Mouse (Mus musculus) adipocyte (in vitro differentiated cells): Measurements from ENCODE around the gene Acsm4.
"Not testable (repeated sequence)": the region's sequence is repeated elsewhere in the genome, so short reads cannot be mapped to it uniquely, and the experiment has no call there.

Source experiments
- DNase-seq: peaks from one replicate; pipeline ENCODE4 v3.0.0-alpha.2; 2016; ENCODE audit warnings: low spot score

Gene Acsm4

DNA sequence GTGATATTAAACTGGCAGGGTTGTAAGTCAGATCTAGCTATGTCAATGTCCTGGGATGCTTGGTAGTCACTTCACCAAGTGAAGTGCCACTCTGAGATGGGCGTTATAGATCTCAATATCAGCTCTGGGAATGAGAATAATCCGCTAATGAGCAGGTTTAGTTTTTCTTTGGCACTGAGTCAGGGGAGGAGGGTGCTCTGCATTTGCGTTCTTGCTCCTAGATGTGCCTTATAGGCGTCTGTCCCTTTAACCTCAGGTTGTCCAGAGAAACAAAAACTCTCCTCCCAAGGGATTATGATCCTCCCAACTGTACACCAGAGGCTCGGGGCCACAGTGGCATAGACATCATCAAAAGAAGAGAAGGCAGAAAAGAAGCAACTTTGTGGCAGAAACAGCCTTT is at the start of gene Acsm4:
Acsm4 (plus strand) TSS at position 301 of the 400 bp plus-strand sequence.
- DNase-seq = no peak

- no peak for DNase-seq
Measured at GRCm38 (mm10) chr7:119642307-119642706, 47.5 kb upstream of the Acsm4 start.

GRCm38 (mm10) chr7:119667893-119668292 is 21.9 kb upstream of the Acsm4 start:
- DNase-seq = no peak

- DNase-seq = no peak
Measured at GRCm38 (mm10) chr7:119670395-119670794, 19.4 kb upstream of the Acsm4 start.

DNA sequence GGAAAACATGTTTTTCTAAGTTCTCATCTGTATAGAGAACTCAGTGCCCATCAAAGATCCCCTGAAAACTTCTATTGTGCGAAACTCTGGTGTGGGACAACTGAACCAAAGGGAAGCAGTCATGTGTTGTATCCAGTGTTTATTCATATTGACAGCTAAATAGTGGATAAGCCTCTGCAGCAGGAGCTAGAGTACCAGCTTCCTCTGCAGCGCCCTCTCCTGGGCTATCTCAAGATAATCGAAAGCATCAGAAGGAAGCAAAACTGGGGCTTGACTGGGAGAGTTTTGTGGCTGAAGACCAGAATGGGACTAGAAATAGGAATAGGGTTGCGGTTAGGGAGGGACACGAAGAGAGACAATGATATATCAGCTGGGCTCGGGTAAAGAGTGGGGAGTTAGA is 18.9 kb upstream of the Acsm4 start:
- peak; percentile 27 for DNase-seq

GRCm38 (mm10) chr7:119673465-119673864 is 16.4 kb upstream of the Acsm4 start:
- DNase-seq = peak; percentile 70

- DNase-seq = no peak
Measured at GRCm38 (mm10) chr7:119680107-119680506, 9.7 kb upstream of the Acsm4 start.

DNA sequence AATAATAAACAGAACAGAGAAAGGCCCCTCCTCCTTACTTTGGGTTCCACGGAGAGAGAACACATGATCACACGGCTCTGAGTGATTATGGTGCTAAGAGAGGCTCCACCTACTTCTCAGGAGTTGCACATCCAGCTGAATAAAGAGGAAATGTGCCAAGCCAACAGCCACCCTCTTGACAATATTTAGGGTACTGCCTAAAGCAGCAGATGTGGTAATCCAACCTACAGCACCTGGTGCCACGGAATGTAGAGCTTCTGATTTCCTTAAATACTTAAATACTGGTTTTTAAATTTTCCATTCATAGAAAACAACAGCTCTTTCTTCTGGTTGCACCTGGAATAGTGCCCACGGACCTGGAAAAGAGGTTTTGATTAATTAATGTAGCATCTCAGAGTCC is 7.1 kb upstream of the Acsm4 start:
- DNase-seq = no peak

- no peak for DNase-seq
Measured at GRCm38 (mm10) chr7:119692302-119692701, 2.5 kb downstream of the Acsm4 start.

- no peak for DNase-seq
Measured at GRCm38 (mm10) chr7:119694926-119695325, 5.1 kb downstream of the Acsm4 start.

- DNase-seq = no peak
Measured at GRCm38 (mm10) chr7:119714111-119714510, 24.3 kb downstream of the Acsm4 start.

- peak; percentile 83 for DNase-seq
Measured at GRCm38 (mm10) chr7:119720253-119720946, 30.6 kb downstream of the Acsm4 start, which contains the start of gene Thumpd1. Gene Thumpd1, minus strand, starts transcription at chr7:119720798.

GRCm38 (mm10) chr7:119720947-119721310 is 31.1 kb downstream of the Acsm4 start:
- no peak for DNase-seq

- no peak for DNase-seq
Measured at GRCm38 (mm10) chr7:119727621-119728020, 37.8 kb downstream of the Acsm4 start.

- peak; percentile 51 for DNase-seq
Measured at GRCm38 (mm10) chr7:119731262-119731661, 41.4 kb downstream of the Acsm4 start.

DNA sequence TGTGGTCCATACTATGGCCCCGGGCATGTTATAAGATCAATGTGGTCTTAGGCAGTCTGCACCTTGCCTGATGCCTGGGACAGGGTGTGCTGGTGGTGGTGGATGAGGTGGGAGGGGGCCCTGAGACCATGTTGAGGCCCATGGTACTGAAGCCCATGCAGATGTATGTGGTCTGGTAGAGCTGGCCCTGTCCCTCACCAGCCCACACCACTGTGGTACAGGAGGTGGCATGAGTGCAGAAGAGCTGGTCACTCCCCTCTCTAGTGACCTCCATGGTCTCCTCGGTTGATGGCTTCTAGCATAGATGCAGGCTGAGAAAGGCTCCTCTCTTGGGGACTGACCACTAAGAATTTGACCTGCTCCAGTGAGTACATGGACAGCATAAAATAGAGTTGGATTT is 49.1 kb downstream of the Acsm4 start:
- DNase-seq = no peak

- not testable (repeated sequence) for DNase-seq
Measured at GRCm38 (mm10) chr7:119739798-119740468, 50.1 kb downstream of the Acsm4 start.

DNA sequence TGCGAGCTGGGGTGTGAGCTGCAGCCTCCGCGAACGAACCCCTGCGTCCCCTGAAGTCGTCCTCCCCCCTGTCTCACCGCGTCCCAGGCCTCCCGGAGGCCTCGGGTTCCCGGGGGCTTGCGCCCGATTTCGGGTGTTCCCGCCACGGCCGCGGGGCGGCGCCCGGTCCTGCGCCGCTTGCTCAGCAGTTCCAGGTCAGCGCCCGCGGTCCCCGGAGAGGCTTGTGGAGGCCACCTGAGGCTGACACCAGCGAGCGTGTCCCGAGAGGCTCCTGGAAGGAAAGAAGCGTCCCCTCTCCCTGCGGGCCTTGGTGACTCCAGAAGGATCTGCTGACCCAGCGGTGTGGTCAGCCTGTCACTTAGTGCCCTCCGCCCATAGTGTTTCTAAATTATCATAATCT is 54.5 kb downstream of the Acsm4 start:
- DNase-seq = no peak

DNA sequence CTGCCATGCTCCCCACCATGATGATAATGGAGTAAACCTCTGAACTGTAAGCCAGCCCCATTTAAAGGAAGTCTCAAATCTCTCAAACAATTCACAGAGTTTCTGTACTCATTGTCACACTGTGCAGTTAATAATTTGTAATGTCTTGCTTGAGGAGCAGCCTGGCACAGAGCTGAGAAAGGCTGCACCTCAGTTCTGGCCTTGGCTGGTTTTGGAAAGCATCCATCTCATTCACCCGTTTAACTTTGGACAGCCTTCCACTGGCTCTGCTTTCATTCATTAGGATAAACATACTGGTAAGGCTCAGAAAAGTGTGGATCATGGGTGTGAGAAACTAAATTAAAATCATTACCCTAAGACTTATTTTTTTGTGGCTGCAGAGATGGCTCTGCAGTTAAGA is 56.0 kb downstream of the Acsm4 start:
- peak; percentile 89 for DNase-seq

DNA sequence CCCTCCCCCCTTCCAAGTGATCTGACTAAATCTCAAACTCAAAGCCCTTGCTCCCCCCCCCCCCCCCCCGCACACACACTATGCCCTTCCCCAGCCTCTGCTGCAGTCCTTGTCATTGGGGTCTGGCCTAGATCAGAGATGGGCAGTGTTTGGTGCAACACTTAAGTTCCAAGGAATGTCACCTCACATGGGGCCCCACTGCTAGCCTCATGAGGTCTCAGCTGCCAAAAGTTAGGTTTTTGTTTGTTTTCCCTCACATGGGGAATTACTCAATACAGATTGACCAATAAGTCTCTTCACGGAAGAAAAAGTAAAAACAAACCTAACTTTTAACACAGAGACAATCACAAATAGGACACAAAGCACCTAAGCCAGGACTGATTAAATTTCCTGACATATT is 58.9 kb downstream of the Acsm4 start:
- peak; percentile 79 for DNase-seq

DNA sequence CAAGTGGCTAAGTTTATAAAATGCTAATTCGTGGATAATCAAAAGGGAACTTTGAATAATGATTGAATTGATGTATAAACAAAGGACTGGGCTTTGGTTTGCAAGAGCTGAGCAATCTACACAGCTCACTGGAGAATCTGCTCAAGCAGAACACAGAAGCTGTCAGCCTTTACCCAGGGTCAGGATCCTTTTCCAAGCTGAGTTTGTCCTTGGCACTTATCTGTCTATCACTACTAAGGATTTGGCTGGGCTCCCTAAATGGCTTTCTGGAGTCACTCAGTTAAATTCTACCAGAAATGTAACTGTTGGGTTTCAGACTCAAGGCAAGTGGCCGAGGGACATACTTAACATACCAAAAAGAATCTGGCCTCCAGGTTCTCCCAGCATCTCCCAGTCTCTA is 60.1 kb downstream of the Acsm4 start:
- DNase-seq = peak; percentile 46

GRCm38 (mm10) chr7:119753696-119754095 is 63.9 kb downstream of the Acsm4 start:
- no peak for DNase-seq

GRCm38 (mm10) chr7:119760527-119760951 is 70.7 kb downstream of the Acsm4 start, which contains the start of gene Acsm3:
Gene Acsm3, plus strand, starts transcription at chr7:119760923.
- no peak for DNase-seq
